Mouse (Mus musculus): ENCODE data around the gene Elf3.
"Not testable (repeated sequence)": the region's sequence is repeated elsewhere in the genome, so short reads cannot be mapped to it uniquely, and the experiment has no call there.

Gene Elf3

GRCm38 (mm10) chr1:135258380-135259127 lies at the start of gene Elf3:
TSS of gene Elf3 (minus strand) at chr1:135258568.
- DNase-seq: peak; percentile 93 to 95

GRCm38 (mm10) chr1:135290908-135291307 lies 32.5 kb upstream of the Elf3 start:
- peak in 1 of 2 experiments; percentile 21 for DNase-seq

- peak in 1 of 2 experiments; percentile 13 for DNase-seq
Observed at GRCm38 (mm10) chr1:135286311-135286710, 27.9 kb upstream of the Elf3 start.

GRCm38 (mm10) chr1:135283826-135284291 lies 25.5 kb upstream of the Elf3 start, which contains the start of gene Rnpep:
TSS of gene Rnpep (minus strand) at chr1:135284084.
- peak; percentile 74 to 81 for DNase-seq

- peak in 1 of 2 experiments; percentile 26 for DNase-seq
Observed at GRCm38 (mm10) chr1:135283287-135283825, 25.0 kb upstream of the Elf3 start.

GRCm38 (mm10) chr1:135282536-135283286 lies 24.3 kb upstream of the Elf3 start:
- peak; percentile 55 to 79 for DNase-seq

- DNase-seq: no peak
Observed at GRCm38 (mm10) chr1:135281841-135282240, 23.5 kb upstream of the Elf3 start.

- peak; percentile 84 to 90 for DNase-seq
Observed at GRCm38 (mm10) chr1:135280646-135281045, 22.3 kb upstream of the Elf3 start.

- DNase-seq: no peak
Observed at GRCm38 (mm10) chr1:135271371-135271770, 13.0 kb upstream of the Elf3 start.

GRCm38 (mm10) chr1:135267663-135268446 lies 9.5 kb upstream of the Elf3 start:
- no peak for DNase-seq

- DNase-seq: no peak
Observed at GRCm38 (mm10) chr1:135265834-135266233, 7.5 kb upstream of the Elf3 start.

GRCm38 (mm10) chr1:135263316-135263715 lies 4.9 kb upstream of the Elf3 start:
- DNase-seq: no peak

GRCm38 (mm10) chr1:135262329-135262728 lies 4.0 kb upstream of the Elf3 start:
- no peak for DNase-seq

GRCm38 (mm10) chr1:135260931-135261330 lies 2.6 kb upstream of the Elf3 start:
- DNase-seq: peak; percentile 85 to 91

GRCm38 (mm10) chr1:135259128-135259436 lies 714 bp upstream of the Elf3 start:
- peak; percentile 74 to 86 for DNase-seq

- DNase-seq: peak; percentile 83 to 91
Observed at GRCm38 (mm10) chr1:135256299-135256698, 2.1 kb downstream of the Elf3 start.

GRCm38 (mm10) chr1:135252854-135253253 lies 5.5 kb downstream of the Elf3 start:
- peak; percentile 56 to 74 for DNase-seq

GRCm38 (mm10) chr1:135251405-135251804 lies 7.0 kb downstream of the Elf3 start:
- DNase-seq: no peak

GRCm38 (mm10) chr1:135250706-135251105 lies 7.7 kb downstream of the Elf3 start:
- DNase-seq: no peak

GRCm38 (mm10) chr1:135248434-135248850 lies 9.9 kb downstream of the Elf3 start:
- DNase-seq: peak; percentile 92 to 93

- no peak for DNase-seq
Observed at GRCm38 (mm10) chr1:135244014-135244413, 14.4 kb downstream of the Elf3 start.

GRCm38 (mm10) chr1:135240206-135240605 lies 18.2 kb downstream of the Elf3 start:
- not testable (repeated sequence) for DNase-seq
